Mouse (Mus musculus): ENCODE measurements at regions not wholly inside any gene's neighbourhood (a gene's known extent, or its start where the extent isn't known, plus 50 kb on each side); places are given as distances from the start of the nearest gene placed in this dataset.

DNA sequence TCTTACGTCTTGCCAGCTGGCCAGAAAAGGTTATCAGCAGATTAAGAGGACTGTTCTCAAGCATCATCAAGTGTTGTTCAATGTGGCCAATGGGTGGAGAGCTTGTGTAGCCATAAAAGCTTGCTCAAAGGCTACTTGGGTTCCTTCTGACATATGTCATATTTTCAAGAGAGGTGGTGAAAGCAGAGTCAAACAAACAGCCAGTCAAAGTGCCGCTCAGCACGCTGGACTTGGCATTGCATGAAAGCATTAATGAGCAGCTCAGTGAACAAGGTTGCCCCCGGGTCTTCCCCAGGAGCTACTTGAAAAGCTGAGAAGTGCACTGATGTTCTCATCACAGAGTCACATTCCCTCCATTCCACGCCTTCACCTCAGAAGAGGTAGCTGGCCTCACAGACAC is 119.6 kb downstream of the Sox3 start:
- intact Hi-C loops (cut with DNase I): no loop called here
- Histone ChIP-seq H3K36me3 (ENCODE audit: control insufficient read depth, insufficient read depth, low read length) (no peaks in the 10 kb centered on the region), H3K4me1 (ENCODE audit: control insufficient read depth, insufficient read depth, low read length) (no peaks in the 10 kb centered on the region), H3K79me2 (replicated peaks; ENCODE audit: control insufficient read depth, insufficient read depth, low read length) (no peaks in the 10 kb centered on the region), H3K4me3 (no peak overlapping the region), H3K27ac (no peak overlapping the region), H3K27me3 (ENCODE audit: control insufficient read depth, insufficient read depth, low read length) (no peaks in the 10 kb centered on the region), H3K9ac (ENCODE audit: low read depth, low read length) (no peak overlapping the region)
- no peak for TF ChIP-seq POLR2A (IDR thresholded peaks at IDR 0.05; ENCODE audit: insufficient read depth, low read depth, low read length)
- no peak for TF ChIP-seq CTCF (IDR thresholded peaks at IDR 0.05)
- no peak for TF ChIP-seq EP300 (IDR thresholded peaks at IDR 0.05; ENCODE audit: insufficient read depth, low read depth, low read length)
- 55% methylated on average over 5 of the region's 5 CpGs for WGBS
- no peak for DNase-seq

- Histone ChIP-seq H3K27me3 (ENCODE audit: control insufficient read depth, insufficient read depth, low read length) (no peaks in the 10 kb centered on the region), H3K4me1 (ENCODE audit: control insufficient read depth, insufficient read depth, low read length) (no peaks in the 10 kb centered on the region), H3K27ac (no peak overlapping the region), H3K9ac (ENCODE audit: low read depth, low read length) (no peak overlapping the region), H3K36me3 (ENCODE audit: control insufficient read depth, insufficient read depth, low read length) (no peaks in the 10 kb centered on the region), H3K79me2 (replicated peaks; ENCODE audit: control insufficient read depth, insufficient read depth, low read length) (no peaks in the 10 kb centered on the region), H3K4me3 (no peak overlapping the region)
- no peak for DNase-seq
- intact Hi-C loops (cut with DNase I): no loop called here
- 67% methylated on average over 1 of the region's 1 CpGs for WGBS
- no peak for TF ChIP-seq CTCF (IDR thresholded peaks at IDR 0.05)
Observed at GRCm38 (mm10) chrX:60772439-60772838, 120.8 kb downstream of the Sox3 start.

DNA sequence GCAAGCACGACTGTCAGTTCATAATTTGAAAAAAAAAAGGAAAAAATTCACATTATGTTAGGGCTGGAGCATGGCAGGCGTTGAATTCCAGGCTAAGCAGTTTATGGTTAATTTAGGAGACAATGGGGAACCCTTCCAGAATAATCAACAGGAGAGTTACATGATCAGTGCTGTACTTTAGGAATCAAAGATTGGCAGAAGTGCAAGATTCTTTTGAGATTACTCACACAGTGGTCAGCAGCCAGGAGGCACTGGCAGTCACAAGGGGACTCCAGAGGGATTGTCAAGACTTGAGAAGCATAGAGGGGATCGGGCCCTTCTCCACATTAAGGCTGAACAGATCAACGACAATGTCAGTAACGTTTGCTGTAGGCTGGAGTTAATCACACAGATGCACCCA is 142.8 kb downstream of the Sox3 start:
- intact Hi-C loops (cut with DNase I): no loop called here
- H3K4me1 ChIP-seq (ENCODE audit: control insufficient read depth, insufficient read depth, low read length): no peaks in the 10 kb centered on the region
- no peak overlapping the region for H3K4me3 ChIP-seq
- WGBS: 49% methylated on average over 5 of the region's 5 CpGs
- TF ChIP-seq POLR2A (IDR thresholded peaks at IDR 0.05; ENCODE audit: insufficient read depth, low read depth, low read length) (no peak), CTCF (IDR thresholded peaks at IDR 0.05) (no peak), EP300 (IDR thresholded peaks at IDR 0.05; ENCODE audit: insufficient read depth, low read depth, low read length) (no peak)
- H3K9ac ChIP-seq (ENCODE audit: low read depth, low read length): no peak overlapping the region
- DNase-seq: no peak
- H3K79me2 ChIP-seq (replicated peaks; ENCODE audit: control insufficient read depth, insufficient read depth, low read length): no peaks in the 10 kb centered on the region
- no peak overlapping the region for H3K27ac ChIP-seq
- no peaks in the 10 kb centered on the region for H3K27me3 ChIP-seq (ENCODE audit: control insufficient read depth, insufficient read depth, low read length)
- H3K36me3 ChIP-seq (ENCODE audit: control insufficient read depth, insufficient read depth, low read length): no peaks in the 10 kb centered on the region

DNA sequence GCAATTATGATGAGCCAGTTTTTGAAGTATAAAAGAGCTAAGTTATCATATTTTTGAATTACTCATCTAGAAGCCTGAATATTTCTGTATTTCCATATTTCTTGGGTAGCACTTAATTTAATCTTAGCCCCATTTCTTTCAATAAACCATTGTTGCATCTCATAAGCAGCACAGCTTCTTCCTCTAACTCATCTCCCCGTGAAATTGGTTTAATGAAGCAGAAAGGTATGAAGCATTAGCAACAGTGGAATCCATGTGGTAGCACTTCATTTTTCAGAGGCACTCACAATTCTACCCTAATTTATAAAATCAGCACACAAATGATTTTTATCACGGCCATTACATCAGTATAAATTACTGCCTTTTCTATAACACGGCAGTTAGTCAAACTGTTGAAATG is 149.3 kb downstream of the Sox3 start:
- no peak for TF ChIP-seq POLR2A (IDR thresholded peaks at IDR 0.05; ENCODE audit: insufficient read depth, low read depth, low read length)
- TF ChIP-seq EP300 (IDR thresholded peaks at IDR 0.05; ENCODE audit: insufficient read depth, low read depth, low read length): no peak
- TF ChIP-seq CTCF (IDR thresholded peaks at IDR 0.05): no peak
- Histone ChIP-seq H3K79me2 (replicated peaks; ENCODE audit: control insufficient read depth, insufficient read depth, low read length) (no peaks in the 10 kb centered on the region), H3K4me1 (ENCODE audit: control insufficient read depth, insufficient read depth, low read length) (no peaks in the 10 kb centered on the region), H3K27ac (no peak overlapping the region), H3K27me3 (ENCODE audit: control insufficient read depth, insufficient read depth, low read length) (no peaks in the 10 kb centered on the region), H3K9ac (ENCODE audit: low read depth, low read length) (no peak overlapping the region), H3K36me3 (ENCODE audit: control insufficient read depth, insufficient read depth, low read length) (no peaks in the 10 kb centered on the region), H3K4me3 (no peak overlapping the region)
- intact Hi-C loops (cut with DNase I): no loop called here
- DNase-seq: no peak
- whole genome bisulfite sequencing: 79% methylated on average over 3 of the region's 3 CpGs

DNA sequence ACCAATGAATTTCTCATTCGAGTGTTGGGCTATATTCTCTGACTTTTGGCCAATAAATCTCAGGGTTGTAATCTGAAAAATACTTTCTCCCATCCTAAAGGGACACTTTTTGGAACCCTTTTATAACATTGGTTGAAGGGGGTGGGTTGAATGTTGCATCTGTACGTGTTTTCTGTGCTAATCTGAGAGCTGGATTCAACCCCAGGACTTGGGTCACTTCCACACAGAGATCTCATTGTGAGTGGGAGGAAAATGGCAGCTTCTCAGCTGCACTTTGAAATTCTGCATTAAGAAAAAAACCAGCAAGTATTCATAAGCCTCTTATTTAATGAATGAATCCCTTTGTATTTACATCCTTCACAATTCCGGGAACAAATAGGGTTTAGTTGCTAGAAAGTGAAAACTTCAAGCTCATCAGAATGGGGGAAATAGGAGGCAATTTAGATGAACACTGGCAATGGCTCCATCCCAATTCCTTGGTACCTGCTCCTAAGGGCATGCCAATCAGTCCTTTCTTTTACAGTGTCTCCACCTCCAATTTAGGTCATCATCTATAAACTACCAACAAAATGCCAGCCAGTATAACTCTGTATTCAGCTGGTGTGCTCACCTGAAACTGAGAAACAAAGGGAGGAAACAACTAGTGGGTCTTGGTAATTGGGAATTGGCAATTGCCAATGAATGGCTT is 150.1 kb downstream of the Sox3 start:
- no peak overlapping the region for H3K4me3 ChIP-seq
- H3K9ac ChIP-seq (ENCODE audit: low read depth, low read length): no peak overlapping the region
- intact Hi-C loops (cut with DNase I): no loop called here
- H3K27me3 ChIP-seq (ENCODE audit: control insufficient read depth, insufficient read depth, low read length): no peaks in the 10 kb centered on the region
- no peaks in the 10 kb centered on the region for H3K4me1 ChIP-seq (ENCODE audit: control insufficient read depth, insufficient read depth, low read length)
- WGBS: 60% methylated on average over 3 of the region's 3 CpGs
- TF ChIP-seq EP300 (IDR thresholded peaks at IDR 0.05; ENCODE audit: insufficient read depth, low read depth, low read length): no peak
- no peak for TF ChIP-seq POLR2A (IDR thresholded peaks at IDR 0.05; ENCODE audit: insufficient read depth, low read depth, low read length)
- no peak for TF ChIP-seq CTCF (IDR thresholded peaks at IDR 0.05)
- no peaks in the 10 kb centered on the region for H3K36me3 ChIP-seq (ENCODE audit: control insufficient read depth, insufficient read depth, low read length)
- no peak overlapping the region for H3K27ac ChIP-seq
- no peaks in the 10 kb centered on the region for H3K79me2 ChIP-seq (replicated peaks; ENCODE audit: control insufficient read depth, insufficient read depth, low read length)
- DNase-seq: no peak

- H3K9ac ChIP-seq (ENCODE audit: low read depth, low read length): no peak overlapping the region
- WGBS: 44% methylated on average over 13 of the region's 13 CpGs
Observed at GRCm38 (mm10) chrX:60719428-60720151, 127.1 kb upstream of the Atp11c start.

More at GRCm38 (mm10) chrX:60719428-60720151, 127.1 kb upstream of the Atp11c start:
- no peaks in the 10 kb centered on the region for H3K27me3 ChIP-seq (ENCODE audit: control insufficient read depth, insufficient read depth, low read length)
- no peaks in the 10 kb centered on the region for H3K4me1 ChIP-seq (ENCODE audit: control insufficient read depth, insufficient read depth, low read length)
- no peak overlapping the region for H3K4me3 ChIP-seq
- no peak for DNase-seq
- no peak overlapping the region for H3K27ac ChIP-seq
- H3K79me2 ChIP-seq (replicated peaks; ENCODE audit: control insufficient read depth, insufficient read depth, low read length): no peaks in the 10 kb centered on the region
- no peak for TF ChIP-seq CTCF (IDR thresholded peaks at IDR 0.05)
- no peak for TF ChIP-seq POLR2A (IDR thresholded peaks at IDR 0.05; ENCODE audit: insufficient read depth, low read depth, low read length)
- TF ChIP-seq EP300 (IDR thresholded peaks at IDR 0.05; ENCODE audit: insufficient read depth, low read depth, low read length): no peak
- intact Hi-C loops (cut with DNase I): no loop called here
- H3K36me3 ChIP-seq (ENCODE audit: control insufficient read depth, insufficient read depth, low read length): no peaks in the 10 kb centered on the region
